Comparison of ENCODE assay signal across 9 mouse cellular contexts in genomic region chr5:115220931-115221640, GRCm38 (mm10). TPM values are rescaled to one million over a fixed set of nuclear protein-coding genes. Genes with fewer than 3 reads are reported as not detected.
DNase-seq lines count a peak whose midpoint lies in the region; ATAC-seq and TF ChIP-seq lines count a peak whose summit lies in the region.
"Had no signal": no experiment of that assay in that cellular context is flagged by ENCODE, and none has a peak within 500 bp of the region (broad histone marks: within the 10 kb centered on the region; RNA-seq: fewer than 3 reads in every experiment).

No protein-coding gene starts in this region.

- no peak for TF ChIP-seq CTCF in midbrain, postnatal 0 days (IDR thresholded peaks at IDR 0.05)
- TF ChIP-seq CTCF in forebrain, postnatal 0 days (IDR thresholded peaks at IDR 0.05; ENCODE audit: low read depth), result no peak

- no peak overlapping the region for H3K4me2 ChIP-seq in forebrain, embryonic 15.5 days (replicated peaks)
- no peak overlapping the region for H3K4me2 ChIP-seq in midbrain, postnatal 0 days (ENCODE audit: low read depth, low read length, poor library complexity, severe bottlenecking)
- no peak overlapping the region for H3K4me2 ChIP-seq in forebrain, postnatal 0 days (ENCODE audit: low read depth)

- H3K27me3 ChIP-seq in forebrain, embryonic 15.5 days, result no peaks in the 10 kb centered on the region
- H3K27me3 ChIP-seq in forebrain, embryonic 10.5 days (ENCODE audit: poor library complexity, severe bottlenecking), result peaks cover 38% of the 10 kb centered on the region
- H3K27me3 ChIP-seq in midbrain, postnatal 0 days (ENCODE audit: insufficient read depth, low read length), result no peaks in the 10 kb centered on the region
- H3K27me3 ChIP-seq in midbrain, embryonic 10.5 days (ENCODE audit: low read depth, poor library complexity, severe bottlenecking), result peaks cover 18% of the 10 kb centered on the region
- no peaks in the 10 kb centered on the region for H3K27me3 ChIP-seq in forebrain, postnatal 0 days (ENCODE audit: insufficient read depth, low read length)

- no peaks in the 10 kb centered on the region for H3K36me3 ChIP-seq in forebrain, embryonic 15.5 days
- H3K36me3 ChIP-seq in forebrain, embryonic 10.5 days (replicated peaks), result no peaks in the 10 kb centered on the region
- no peaks in the 10 kb centered on the region for H3K36me3 ChIP-seq in midbrain, postnatal 0 days (ENCODE audit: insufficient read depth, low read length)
- no peaks in the 10 kb centered on the region for H3K36me3 ChIP-seq in midbrain, embryonic 10.5 days
- H3K36me3 ChIP-seq in forebrain, postnatal 0 days (ENCODE audit: insufficient read depth), result no peaks in the 10 kb centered on the region

- peak overlapping the region; percentile 1; the same call in 1 of the 2 replicates for H3K27ac ChIP-seq in forebrain, embryonic 15.5 days (replicated peaks)
- H3K27ac ChIP-seq in forebrain, embryonic 10.5 days, result no peak overlapping the region
- no peak overlapping the region for H3K27ac ChIP-seq in midbrain, postnatal 0 days (ENCODE audit: low read depth, low read length)
- H3K27ac ChIP-seq in midbrain, embryonic 10.5 days (replicated peaks), result no peak overlapping the region
- H3K27ac ChIP-seq in forebrain, postnatal 0 days (ENCODE audit: low read depth, low read length), result no peak overlapping the region

- no peaks in the 10 kb centered on the region for H3K9me3 ChIP-seq in forebrain, embryonic 15.5 days
- H3K9me3 ChIP-seq in forebrain, embryonic 10.5 days, result peaks cover 7% of the 10 kb centered on the region; the same call in 1 of the 2 replicates
- no peaks in the 10 kb centered on the region for H3K9me3 ChIP-seq in midbrain, postnatal 0 days (ENCODE audit: low read length)
- H3K9me3 ChIP-seq in midbrain, embryonic 10.5 days (replicated peaks), result no peaks in the 10 kb centered on the region
- H3K9me3 ChIP-seq in forebrain, postnatal 0 days (ENCODE audit: low read length), result no peaks in the 10 kb centered on the region

- WGBS in forebrain, embryonic 15.5 days, result 33% methylated on average over 13 of the region's 13 CpGs
- WGBS in forebrain, embryonic 10.5 days, result 45% methylated on average over 13 of the region's 13 CpGs
- 38% methylated on average over 13 of the region's 13 CpGs for WGBS in midbrain, postnatal 0 days
- WGBS in midbrain, embryonic 10.5 days, result 45% methylated on average over 13 of the region's 13 CpGs
- WGBS in forebrain, postnatal 0 days, result 27% methylated on average over 13 of the region's 13 CpGs

- no peak overlapping the region for H3K9ac ChIP-seq in forebrain, embryonic 15.5 days (replicated peaks)
- 0 out of 2 replicates have a peak overlapping the region, but pooled peaks have one; percentile 24 for H3K9ac ChIP-seq in midbrain, postnatal 0 days (replicated peaks; ENCODE audit: low read length, poor library complexity, severe bottlenecking)
- H3K9ac ChIP-seq in forebrain, postnatal 0 days, result no peak overlapping the region

- no peak for DNase-seq in forebrain, embryonic 10.5 days (ENCODE audit: extremely low spot score, low spot score)
- DNase-seq in midbrain, postnatal 0 days (ENCODE audit: low spot score), result peak; percentile 22
- DNase-seq in midbrain, embryonic 10.5 days (ENCODE audit: low spot score), result no peak
- no peak for DNase-seq in forebrain, postnatal 0 days
- peak; percentile 15 for DNase-seq in right cerebral cortex, postnatal 4 days
- no peak for DNase-seq in heart, adult 18-20 months
- DNase-seq in adrenal gland, postnatal 36 days, result no peak
- DNase-seq: gastrocnemius, postnatal 25 days had no signal

- no peak overlapping the region for H3K4me3 ChIP-seq in forebrain, embryonic 15.5 days
- H3K4me3 ChIP-seq in forebrain, embryonic 10.5 days, result no peak overlapping the region
- no peak overlapping the region for H3K4me3 ChIP-seq in midbrain, postnatal 0 days (ENCODE audit: low read depth, low read length)
- H3K4me3 ChIP-seq in midbrain, embryonic 10.5 days, result no peak overlapping the region
- H3K4me3 ChIP-seq in forebrain, postnatal 0 days (ENCODE audit: low read depth, low read length), result no peak overlapping the region

- no peak for ATAC-seq in forebrain, embryonic 15.5 days (replicated peaks)
- ATAC-seq in midbrain, postnatal 0 days (ENCODE audit: low FRiP score), result no peak
- ATAC-seq in forebrain, postnatal 0 days, result peak; percentile 38; the same call in 1 of the 2 replicates

- peaks cover 11% of the 10 kb centered on the region for H3K4me1 ChIP-seq in forebrain, embryonic 15.5 days
- peaks cover 21% of the 10 kb centered on the region for H3K4me1 ChIP-seq in forebrain, embryonic 10.5 days
- H3K4me1 ChIP-seq in midbrain, postnatal 0 days (ENCODE audit: insufficient read depth, low read length), result no peaks in the 10 kb centered on the region
- H3K4me1 ChIP-seq in midbrain, embryonic 10.5 days, result peaks cover 14% of the 10 kb centered on the region
- no peaks in the 10 kb centered on the region for H3K4me1 ChIP-seq in forebrain, postnatal 0 days (ENCODE audit: insufficient read depth)

RNA-seq across cellular contexts. Expression of gene Pop5, which starts 14.6 kb away (rescaled TPM):
- polyA plus RNA-seq in forebrain, embryonic 15.5 days (2015; fragmentation: Nextera tagmentation; extraction: Ambion mirVana), result 96.9 and 98.6 TPM in 2 replicates
- polyA plus RNA-seq in forebrain, embryonic 10.5 days (2016; fragmentation: Nextera tagmentation; extraction: Ambion mirVana), result 116 and 119 TPM in 2 replicates
- total RNA-seq in midbrain, postnatal 0 days (2014; rRNA removed), result 33.2 and 41.5 TPM in 2 replicates
- 95.5 and 101 TPM in 2 replicates for polyA plus RNA-seq in midbrain, postnatal 0 days (2015; fragmentation: Nextera tagmentation; extraction: Ambion mirVana)
- 104 and 113 TPM in 2 replicates for polyA plus RNA-seq in midbrain, embryonic 10.5 days (2016; fragmentation: Nextera tagmentation; extraction: Ambion mirVana)
- 32.8 and 40.8 TPM in 2 replicates for total RNA-seq in forebrain, postnatal 0 days (2014; rRNA removed)
- 85.9 and 96.6 TPM in 2 replicates for polyA plus RNA-seq in forebrain, postnatal 0 days (2015; fragmentation: Nextera tagmentation; extraction: Ambion mirVana)
- 10 to 100 TPM; 35.6 to 37.4 TPM for total RNA-seq in heart, adult 18-20 months (2021)
- 10 to 100 TPM; 76.3 to 85.9 TPM for total RNA-seq in adrenal gland, postnatal 36 days (2021)

RNA-seq across cellular contexts. Expression of gene Cabp1, which starts 26.9 kb away (rescaled TPM):
- 9.2 and 9.8 TPM in 2 replicates for polyA plus RNA-seq in forebrain, embryonic 15.5 days (2015; fragmentation: Nextera tagmentation; extraction: Ambion mirVana)
- 0.31 and 0.43 TPM in 2 replicates for polyA plus RNA-seq in forebrain, embryonic 10.5 days (2016; fragmentation: Nextera tagmentation; extraction: Ambion mirVana)
- total RNA-seq in midbrain, postnatal 0 days (2014; rRNA removed), result 15.5 and 29.8 TPM in 2 replicates
- 11.1 and 12.7 TPM in 2 replicates for polyA plus RNA-seq in midbrain, postnatal 0 days (2015; fragmentation: Nextera tagmentation; extraction: Ambion mirVana)
- polyA plus RNA-seq in midbrain, embryonic 10.5 days (2016; fragmentation: Nextera tagmentation; extraction: Ambion mirVana), result 1.2 and 1.3 TPM in 2 replicates
- total RNA-seq in forebrain, postnatal 0 days (2014; rRNA removed), result 28.1 and 31.5 TPM in 2 replicates
- 12.6 and 19.4 TPM in 2 replicates for polyA plus RNA-seq in forebrain, postnatal 0 days (2015; fragmentation: Nextera tagmentation; extraction: Ambion mirVana)
- total RNA-seq in heart, adult 18-20 months (2021), result 1 to 10 TPM; 1.8 to 2.0 TPM
- 10 to 100 TPM; 34.8 to 42.3 TPM for total RNA-seq in adrenal gland, postnatal 36 days (2021)

RNA-seq across cellular contexts. Expression of gene Rnf10, which starts 51.6 kb away (rescaled TPM):
- 185 and 191 TPM in 2 replicates for polyA plus RNA-seq in forebrain, embryonic 15.5 days (2015; fragmentation: Nextera tagmentation; extraction: Ambion mirVana)
- polyA plus RNA-seq in forebrain, embryonic 10.5 days (2016; fragmentation: Nextera tagmentation; extraction: Ambion mirVana), result 119 and 132 TPM in 2 replicates
- total RNA-seq in midbrain, postnatal 0 days (2014; rRNA removed), result 103 and 118 TPM in 2 replicates
- 154 and 158 TPM in 2 replicates for polyA plus RNA-seq in midbrain, postnatal 0 days (2015; fragmentation: Nextera tagmentation; extraction: Ambion mirVana)
- 133 and 134 TPM in 2 replicates for polyA plus RNA-seq in midbrain, embryonic 10.5 days (2016; fragmentation: Nextera tagmentation; extraction: Ambion mirVana)
- total RNA-seq in forebrain, postnatal 0 days (2014; rRNA removed), result 91.4 and 106 TPM in 2 replicates
- polyA plus RNA-seq in forebrain, postnatal 0 days (2015; fragmentation: Nextera tagmentation; extraction: Ambion mirVana), result 150 and 169 TPM in 2 replicates
- total RNA-seq in heart, adult 18-20 months (2021), result 100 to 1,000 TPM; 373 to 434 TPM
- 100 to 1,000 TPM; 232 to 275 TPM for total RNA-seq in adrenal gland, postnatal 36 days (2021)

RNA-seq across cellular contexts. Expression of gene Coq5, which starts 58.4 kb away (rescaled TPM):
- 59.4 and 61.3 TPM in 2 replicates for polyA plus RNA-seq in forebrain, embryonic 15.5 days (2015; fragmentation: Nextera tagmentation; extraction: Ambion mirVana)
- polyA plus RNA-seq in forebrain, embryonic 10.5 days (2016; fragmentation: Nextera tagmentation; extraction: Ambion mirVana), result 58.7 and 58.8 TPM in 2 replicates
- total RNA-seq in midbrain, postnatal 0 days (2014; rRNA removed), result 29.6 and 36.7 TPM in 2 replicates
- polyA plus RNA-seq in midbrain, postnatal 0 days (2015; fragmentation: Nextera tagmentation; extraction: Ambion mirVana), result 42.8 and 43.5 TPM in 2 replicates
- polyA plus RNA-seq in midbrain, embryonic 10.5 days (2016; fragmentation: Nextera tagmentation; extraction: Ambion mirVana), result 57.3 and 61.1 TPM in 2 replicates
- total RNA-seq in forebrain, postnatal 0 days (2014; rRNA removed), result 35.9 and 41.7 TPM in 2 replicates
- 40.7 and 45.2 TPM in 2 replicates for polyA plus RNA-seq in forebrain, postnatal 0 days (2015; fragmentation: Nextera tagmentation; extraction: Ambion mirVana)
- total RNA-seq in heart, adult 18-20 months (2021), result 100 to 1,000 TPM; 150 to 174 TPM
- 10 to 100 TPM; 54.2 to 61.9 TPM for total RNA-seq in adrenal gland, postnatal 36 days (2021)

Comparison
In these comparisons a context has a peak if more than half of its experiments do, and no peak if none do; other contexts are left out.
1. DNase-seq: peak in midbrain, postnatal 0 days (single experiment) and right cerebral cortex, postnatal 4 days (single experiment); none in forebrain, embryonic 10.5 days (single experiment), midbrain, embryonic 10.5 days (single experiment), forebrain, postnatal 0 days (single experiment), heart, adult 18-20 months (0 of 2) and adrenal gland, postnatal 36 days (0 of 2).